Mouse (Mus musculus): Measurements from ENCODE around the gene D630045J12Rik. TPM values are rescaled to one million over a fixed set of nuclear protein-coding genes. Genes with fewer than 3 reads are reported as not detected.

D630045J12Rik gene
- total RNA-seq, 1 experiment from 2014 or later = 5.1 TPM

GRCm38 (mm10) chr6:38087242-38088026, 166.4 kb downstream of the D630045J12Rik start:
- no peak for DNase-seq

DNA sequence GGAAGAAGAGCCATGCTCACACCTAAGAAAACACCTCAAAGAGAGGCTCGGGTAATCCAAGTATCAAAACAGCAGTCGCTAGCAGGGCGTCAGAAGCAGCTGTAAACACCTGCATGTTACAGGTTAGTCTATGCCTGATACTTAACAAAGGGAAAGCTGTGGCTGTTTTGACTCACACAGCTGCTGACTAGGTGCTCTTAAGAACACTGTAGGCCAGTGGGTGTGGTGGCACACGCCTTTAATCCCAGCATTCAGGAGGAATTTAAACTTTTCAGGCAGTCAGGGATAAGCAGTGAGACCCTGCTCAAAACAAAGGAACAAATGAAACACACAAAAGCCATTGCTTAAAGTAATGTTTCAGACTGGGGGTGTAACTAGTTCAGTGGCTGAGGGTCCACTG, 170.6 kb downstream of the D630045J12Rik start:
- DNase-seq = no peak

GRCm38 (mm10) chr6:38081727-38082341, 172.0 kb downstream of the D630045J12Rik start:
- no peak for DNase-seq

GRCm38 (mm10) chr6:38080364-38080763, 173.4 kb downstream of the D630045J12Rik start:
- no peak for DNase-seq

DNA sequence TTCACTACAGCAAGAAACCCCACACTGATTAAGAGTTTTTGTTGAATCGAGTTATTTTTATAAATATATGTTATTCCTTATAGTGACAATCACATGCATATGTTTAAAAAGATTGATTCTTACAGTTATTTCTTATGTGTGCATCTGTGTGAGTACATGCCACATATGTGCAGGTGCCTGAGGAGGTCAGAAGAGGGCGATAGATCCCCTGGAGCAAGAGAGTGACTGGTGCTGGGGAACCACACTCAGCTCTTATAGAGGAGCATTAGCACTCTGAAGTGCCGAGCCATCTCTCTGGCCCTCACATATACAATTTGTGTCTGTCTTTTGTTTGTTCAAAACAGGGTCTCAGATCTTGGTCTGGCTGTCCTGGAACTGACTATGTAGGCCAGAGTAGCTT, 180.2 kb downstream of the D630045J12Rik start:
- DNase-seq = no peak

Other genes starting within 250 kb of the D630045J12Rik start
- 1.7 and 1.9 TPM in 2 replicates for gene Svopl, start 207.0 kb downstream of the D630045J12Rik start, total RNA-seq (2021)
- gene Tmem213, start 144.8 kb downstream of the D630045J12Rik start, total RNA-seq (2021) = not detected in 2 replicates
- gene Atp6v0a4, start 129.4 kb downstream of the D630045J12Rik start, total RNA-seq (2021) = 0.76 and 0.79 TPM in 2 replicates
- gene Zc3hav1l, start 45.2 kb upstream of the D630045J12Rik start, total RNA-seq (2021) = 4.9 TPM in 2 replicates
- 64.6 and 70.3 TPM in 2 replicates for gene Zc3hav1, start 100.6 kb upstream of the D630045J12Rik start, total RNA-seq (2021)
- gene Ttc26, start 127.5 kb upstream of the D630045J12Rik start, total RNA-seq (2021) = 2.5 and 2.7 TPM in 2 replicates
- 34.2 and 39.3 TPM in 2 replicates for gene Ubn2, start 179.9 kb upstream of the D630045J12Rik start, total RNA-seq (2021)

Measured in adrenal gland, postnatal 25 days (tissue).